Mouse (Mus musculus) G1E (cell line): ENCODE data around the gene Erp29.
A peak's percentile ranks its signal among the peaks of the same experiment; 100 is the strongest.

ENCODE experiments used
- CTCF ChIP-seq: IDR thresholded peaks from 2 replicates; pipeline ENCODE4 v1.5.1; 2012; ENCODE audit warnings: low read depth, low read length, inconsistent platforms, mixed read lengths
- POLR2AphosphoS5 ChIP-seq: IDR thresholded peaks from 2 replicates; pipeline ENCODE4 v1.6.1; 2012; ENCODE audit warnings: low read depth, low read length, inconsistent platforms; ENCODE audit not compliant: insufficient replicate concordance

DNA sequence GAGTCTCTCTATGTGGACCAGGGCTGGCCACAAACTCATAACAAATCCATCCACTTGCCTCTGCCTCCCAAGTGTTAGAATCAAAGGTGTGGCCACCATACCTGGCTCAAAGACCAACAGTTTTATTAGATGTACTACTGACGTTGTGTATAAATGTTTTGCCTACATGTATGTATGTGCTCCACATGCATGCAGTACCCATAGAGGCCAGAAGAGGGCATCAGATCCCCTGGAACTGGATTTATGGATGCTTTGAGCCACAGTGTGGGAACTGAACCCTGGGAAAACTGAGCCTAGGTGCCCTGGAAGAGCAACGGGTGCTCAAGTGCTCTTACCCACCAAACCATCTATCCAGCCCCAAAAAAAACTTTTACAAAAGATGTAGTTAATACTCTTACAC is 71.6 kb downstream of the Erp29 start:
- TF ChIP-seq CTCF (peak; percentile 67), POLR2AphosphoS5 (no peak)
